Mouse (Mus musculus) megakaryocyte, embryonic 14.5 days (primary cell): ENCODE results near the gene Fastk.

Source experiments
- FLI1 ChIP-seq: IDR thresholded peaks from 2 replicates; pipeline ENCODE4 v1.6.1; 2012; ENCODE audit warnings: low read length, inconsistent platforms, mixed read lengths
- GATA1 ChIP-seq: IDR thresholded peaks from 3 replicates; pipeline ENCODE4 v1.6.1; 2012; ENCODE audit warnings: mixed read lengths, low read length, inconsistent platforms, borderline replicate concordance

DNA sequence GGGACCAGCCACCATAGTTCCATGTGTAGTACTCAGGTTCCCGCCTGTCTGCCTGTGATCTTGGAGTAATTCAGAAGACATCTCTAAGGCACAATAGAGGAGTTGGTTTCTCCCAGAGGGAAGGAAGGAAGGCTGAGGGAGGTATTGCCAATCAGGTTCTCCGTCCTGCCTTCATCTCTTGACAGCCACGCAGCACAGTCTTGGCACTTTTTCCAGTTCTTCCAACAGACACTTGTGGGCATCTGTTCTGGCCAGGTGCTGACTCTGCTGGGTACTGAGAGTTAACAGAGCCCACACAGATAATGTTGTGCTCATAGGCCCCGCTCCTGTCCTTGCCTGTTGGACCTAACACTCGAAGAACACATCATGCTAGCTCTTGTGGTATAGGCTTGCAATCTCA, 41.7 kb upstream of the Fastk start:
- TF ChIP-seq GATA1 (no peak), FLI1 (no peak)
